Mouse (Mus musculus) heart, postnatal 0 days (tissue): ENCODE measurements around the gene Stxbp6.

Source experiments
- CTCF ChIP-seq: IDR thresholded peaks from 2 replicates; pipeline ENCODE4 v1.5.1; 2016; ENCODE audit warnings: antibody characterized with exemption, control low read depth, low read depth
- EP300 ChIP-seq: IDR thresholded peaks from 2 replicates; pipeline ENCODE4 v1.6.1; 2016; ENCODE audit warnings: antibody characterized with exemption, low read depth

- TF ChIP-seq CTCF (no peak), EP300 (no peak)
Measured at GRCm38 (mm10) chr12:44967448-44967847, 107.1 kb downstream of the Stxbp6 start.
